Mouse (Mus musculus) left cerebral cortex, adult 9 months (tissue): ENCODE results near the gene Car6.

Source experiments
- DNase-seq, 2 experiments: peaks; one replicate each; pipeline ENCODE4 v3.0.0; 2022; ENCODE audit warnings: low spot score in 2 of 2

Car6 gene

DNA sequence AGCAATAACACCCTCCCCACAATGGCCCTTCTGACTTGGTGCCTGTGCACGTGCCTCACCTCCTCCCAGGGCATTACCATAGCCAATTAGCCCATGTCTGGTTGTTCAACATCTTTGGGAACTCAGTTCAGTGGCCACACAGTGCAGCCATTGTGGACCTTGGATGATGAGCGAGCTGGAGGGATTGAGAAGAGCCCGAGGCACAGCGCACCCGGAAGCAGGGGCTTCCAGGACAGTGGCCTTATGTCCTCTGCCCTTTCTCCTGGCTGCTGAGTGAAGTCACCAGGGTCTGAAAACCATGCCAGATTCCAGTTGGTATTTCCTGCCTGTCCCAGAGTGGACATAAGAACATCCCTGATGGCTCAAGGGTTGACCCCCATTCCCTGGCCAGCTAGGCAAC is at the start of gene Car6:
Gene Car6, minus strand, starts transcription at position 101 of the 400 bp plus-strand sequence.
- DNase-seq = no peak

DNA sequence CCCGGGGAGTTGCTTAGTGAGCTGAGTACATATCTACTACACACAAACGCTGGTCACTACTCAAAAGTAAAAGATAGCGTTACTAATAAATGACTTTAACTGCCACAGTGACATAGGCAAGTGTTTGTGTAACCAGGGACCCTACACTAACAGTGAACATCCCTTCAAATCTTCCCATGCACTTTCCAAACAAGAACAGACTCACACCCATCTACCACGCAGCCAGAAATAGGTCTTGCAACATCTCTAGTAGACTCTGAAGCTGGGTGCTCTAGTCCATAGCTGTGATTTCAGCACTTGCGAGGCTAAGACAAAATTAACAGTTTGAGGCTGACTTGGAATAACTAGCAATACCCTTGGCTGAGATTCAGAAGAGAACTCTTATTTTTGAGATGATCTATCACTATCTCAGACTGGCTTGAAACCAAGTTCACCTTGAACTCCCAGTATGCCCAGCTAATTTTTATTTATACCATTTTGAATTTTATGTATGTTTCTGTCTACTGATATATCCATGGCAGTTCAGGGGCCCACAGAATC is 48.7 kb upstream of the Car6 start:
- DNase-seq = no peak

GRCm38 (mm10) chr4:150248917-150249316 is 47.8 kb upstream of the Car6 start:
- no peak for DNase-seq

- DNase-seq = peak in 1 of 2 experiments; percentile 80
These were observed 46.9 kb upstream of the Car6 start for GRCm38 (mm10) chr4:150248009-150248408.

GRCm38 (mm10) chr4:150245876-150246275 is 44.7 kb upstream of the Car6 start:
- DNase-seq = no peak

GRCm38 (mm10) chr4:150242745-150243144 is 41.6 kb upstream of the Car6 start:
- no peak for DNase-seq

DNA sequence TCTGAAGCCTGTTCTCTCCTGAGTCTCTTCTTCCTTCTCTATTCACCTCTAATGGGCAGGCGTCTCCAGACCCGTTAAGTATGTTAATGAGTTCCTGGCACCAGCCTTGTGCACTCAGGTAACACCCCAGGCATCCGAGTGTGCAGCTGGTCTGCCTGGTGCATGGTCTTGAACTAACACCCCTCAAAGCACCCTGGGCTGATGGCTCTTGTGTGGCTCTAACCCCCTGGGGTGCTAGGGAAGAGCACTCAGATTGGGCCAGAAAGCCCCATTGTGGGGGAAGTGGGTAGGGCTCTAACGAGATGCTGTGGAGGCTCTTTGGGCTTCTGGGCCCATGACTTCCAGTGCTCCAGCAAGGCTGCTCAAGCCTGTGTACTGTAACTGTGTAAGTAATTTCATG is 40.6 kb upstream of the Car6 start:
- no peak for DNase-seq

- DNase-seq = no peak
These were observed 39.3 kb upstream of the Car6 start for GRCm38 (mm10) chr4:150240381-150240886.

GRCm38 (mm10) chr4:150239951-150240368 is 38.8 kb upstream of the Car6 start:
- peak; percentile 71 to 87 for DNase-seq

- no peak for DNase-seq
These were observed 38.4 kb upstream of the Car6 start for GRCm38 (mm10) chr4:150239503-150239902.

- no peak for DNase-seq
These were observed 38.0 kb upstream of the Car6 start for GRCm38 (mm10) chr4:150239087-150239480.

DNA sequence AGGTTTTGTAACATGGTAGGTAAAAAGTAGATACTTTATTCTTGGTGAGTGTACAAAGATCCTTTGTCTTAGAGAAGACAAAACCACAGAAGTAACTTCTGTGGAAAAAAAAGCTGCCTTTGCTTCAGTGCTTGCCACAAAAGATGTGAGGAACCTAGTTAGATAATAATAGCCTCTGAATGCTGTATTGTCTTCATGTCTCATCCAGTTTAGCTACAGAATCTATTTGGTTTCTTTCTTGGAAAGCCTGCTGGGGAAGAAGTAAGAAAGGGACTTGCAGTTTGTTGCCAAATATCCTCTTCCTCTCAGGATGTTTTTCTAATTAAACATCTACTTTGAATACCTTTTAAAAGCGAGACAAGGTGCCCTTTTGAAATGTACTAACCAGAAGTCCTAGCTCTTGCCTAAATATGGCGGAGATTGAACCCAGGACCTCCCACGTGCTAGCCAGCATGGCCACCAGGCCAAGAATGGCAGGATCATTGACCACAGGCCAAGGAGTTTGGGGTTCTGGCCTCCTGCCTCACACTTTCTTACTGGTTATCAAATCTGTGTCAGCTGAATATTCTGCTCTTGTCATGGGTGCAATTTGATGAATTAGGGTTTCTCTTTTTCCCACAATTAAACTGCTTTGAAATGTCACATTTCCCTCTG is 37.4 kb upstream of the Car6 start:
- DNase-seq = no peak

DNA sequence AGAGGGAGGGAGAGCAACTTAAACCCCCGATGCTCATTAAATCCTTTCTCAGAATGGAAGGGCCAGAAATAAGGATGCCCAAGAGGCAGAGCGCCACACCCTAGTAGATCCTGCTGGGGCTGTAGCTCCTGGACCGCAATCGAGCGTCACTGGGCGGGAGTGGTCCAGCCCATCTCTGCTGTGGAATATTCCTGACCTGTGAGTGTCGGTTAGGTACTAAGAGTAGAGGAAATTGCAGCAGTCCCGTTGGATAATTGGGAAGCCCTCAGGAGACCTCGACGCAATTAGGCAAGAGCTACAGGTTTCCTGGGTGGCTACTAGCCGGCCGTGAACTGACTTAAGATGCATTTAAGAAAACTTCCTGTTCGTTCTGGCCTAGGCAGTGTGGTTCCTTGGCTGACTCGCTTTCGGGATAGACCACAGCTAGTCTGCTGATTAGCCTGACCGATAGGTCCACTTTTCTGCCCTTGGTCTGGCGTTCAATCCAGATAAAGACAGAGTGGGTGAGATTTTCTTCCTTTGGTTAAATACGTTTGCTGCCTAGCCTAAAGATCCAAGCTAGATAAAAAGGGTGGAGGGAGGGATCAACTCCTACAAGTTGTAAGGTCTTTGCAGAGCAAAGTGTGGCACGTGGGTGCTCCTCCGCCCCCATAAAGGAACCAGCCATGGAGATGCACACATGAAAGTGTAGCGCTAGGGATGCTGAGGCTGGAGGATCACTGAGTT is 36.7 kb upstream of the Car6 start:
- no peak for DNase-seq

DNA sequence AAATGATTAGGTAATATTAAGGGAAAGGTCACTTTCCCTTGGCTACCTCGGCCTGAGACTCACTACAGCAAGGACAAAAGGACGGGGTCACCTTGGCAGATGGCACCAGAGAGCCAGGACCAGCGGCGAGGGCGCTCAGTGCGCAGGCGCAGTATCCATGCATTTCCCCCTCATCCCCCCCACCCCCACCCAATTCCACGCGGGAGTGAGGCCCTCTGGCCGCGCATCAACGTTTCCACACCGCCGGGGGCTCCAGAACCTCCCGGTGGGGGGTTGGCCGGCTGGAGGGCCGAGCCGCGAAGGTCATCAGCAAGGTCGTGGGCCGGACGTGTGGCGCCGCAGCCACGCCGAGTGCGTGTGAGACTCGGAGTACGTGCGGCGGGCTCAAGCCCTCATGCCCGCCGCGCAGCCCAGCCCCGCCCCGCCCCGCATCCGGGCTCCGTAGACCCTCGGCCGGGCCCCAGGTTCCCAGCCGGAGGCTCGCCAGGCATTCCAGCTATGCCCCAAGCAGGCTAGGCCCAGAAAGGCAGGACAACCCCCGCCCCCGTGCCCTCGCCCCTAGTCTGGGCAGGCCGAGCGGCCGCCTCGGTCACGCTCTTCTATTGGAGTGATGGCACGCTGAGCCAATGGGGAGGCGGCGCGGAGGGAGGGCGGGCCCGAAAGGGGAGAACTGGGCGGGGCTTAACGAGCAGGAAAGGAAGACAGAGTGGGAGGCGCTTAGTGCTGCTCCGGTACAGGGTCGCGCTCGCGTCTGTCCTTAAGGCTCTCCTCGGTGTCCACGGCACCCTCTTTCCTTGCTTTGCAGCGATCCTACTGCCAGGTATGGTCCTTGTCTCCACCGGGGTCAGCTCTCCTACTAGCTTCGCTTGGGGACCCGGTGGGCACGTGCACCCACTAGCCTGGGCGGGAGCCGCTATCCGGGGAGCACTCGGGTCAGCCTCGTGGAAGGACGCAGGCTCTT is 35.7 kb upstream of the Car6 start, which contains the start of gene Eno1:
Gene Eno1, plus strand, starts transcription at position 201 of the 961 bp plus-strand sequence.
- DNase-seq = peak; percentile 74 to 96

GRCm38 (mm10) chr4:150236031-150236430 is 34.9 kb upstream of the Car6 start:
- no peak for DNase-seq

DNA sequence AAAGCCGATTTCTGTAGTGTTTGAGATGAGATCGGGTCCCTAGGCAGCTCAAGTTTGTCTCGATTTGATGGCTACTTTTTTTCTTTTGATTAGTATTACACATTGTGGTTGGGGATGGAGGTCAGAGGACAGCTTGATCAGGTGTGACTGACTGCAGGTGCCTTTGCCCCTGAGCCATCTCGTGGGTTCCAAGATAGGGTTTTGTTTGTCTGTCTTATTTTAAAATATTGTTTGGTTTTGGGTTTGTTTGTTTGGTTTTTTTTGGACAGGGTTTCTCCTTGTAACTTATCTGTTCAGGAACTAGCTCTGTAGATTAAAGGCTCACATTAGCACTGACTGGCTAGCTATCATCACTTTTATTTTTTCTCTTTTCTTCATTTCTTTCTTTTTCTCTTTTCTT is 34.5 kb upstream of the Car6 start:
- DNase-seq = no peak

- peak in 1 of 2 experiments; percentile 52 for DNase-seq
These were observed 33.6 kb upstream of the Car6 start for GRCm38 (mm10) chr4:150234599-150235327.

DNA sequence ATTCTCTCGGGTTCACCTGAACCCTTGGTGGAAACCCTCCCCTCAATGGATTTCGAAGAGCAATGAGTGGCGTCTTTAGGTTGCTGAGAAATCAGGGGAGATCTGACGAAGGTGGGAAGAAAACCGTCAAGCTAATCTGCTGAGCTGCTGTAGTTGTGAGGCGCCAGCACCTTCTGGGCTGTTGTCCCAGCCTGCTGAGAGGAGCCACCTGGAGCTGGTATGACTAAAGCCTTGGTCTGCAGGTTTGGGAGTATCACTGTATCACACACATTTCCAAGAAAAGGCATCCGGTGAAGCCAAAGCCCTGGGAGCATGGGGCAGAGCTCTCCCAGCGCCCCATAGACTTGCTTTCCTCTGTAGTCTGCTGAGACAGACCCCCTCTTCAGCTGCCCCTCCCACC is 30.7 kb upstream of the Car6 start:
- peak in 1 of 2 experiments; percentile 63 for DNase-seq

DNA sequence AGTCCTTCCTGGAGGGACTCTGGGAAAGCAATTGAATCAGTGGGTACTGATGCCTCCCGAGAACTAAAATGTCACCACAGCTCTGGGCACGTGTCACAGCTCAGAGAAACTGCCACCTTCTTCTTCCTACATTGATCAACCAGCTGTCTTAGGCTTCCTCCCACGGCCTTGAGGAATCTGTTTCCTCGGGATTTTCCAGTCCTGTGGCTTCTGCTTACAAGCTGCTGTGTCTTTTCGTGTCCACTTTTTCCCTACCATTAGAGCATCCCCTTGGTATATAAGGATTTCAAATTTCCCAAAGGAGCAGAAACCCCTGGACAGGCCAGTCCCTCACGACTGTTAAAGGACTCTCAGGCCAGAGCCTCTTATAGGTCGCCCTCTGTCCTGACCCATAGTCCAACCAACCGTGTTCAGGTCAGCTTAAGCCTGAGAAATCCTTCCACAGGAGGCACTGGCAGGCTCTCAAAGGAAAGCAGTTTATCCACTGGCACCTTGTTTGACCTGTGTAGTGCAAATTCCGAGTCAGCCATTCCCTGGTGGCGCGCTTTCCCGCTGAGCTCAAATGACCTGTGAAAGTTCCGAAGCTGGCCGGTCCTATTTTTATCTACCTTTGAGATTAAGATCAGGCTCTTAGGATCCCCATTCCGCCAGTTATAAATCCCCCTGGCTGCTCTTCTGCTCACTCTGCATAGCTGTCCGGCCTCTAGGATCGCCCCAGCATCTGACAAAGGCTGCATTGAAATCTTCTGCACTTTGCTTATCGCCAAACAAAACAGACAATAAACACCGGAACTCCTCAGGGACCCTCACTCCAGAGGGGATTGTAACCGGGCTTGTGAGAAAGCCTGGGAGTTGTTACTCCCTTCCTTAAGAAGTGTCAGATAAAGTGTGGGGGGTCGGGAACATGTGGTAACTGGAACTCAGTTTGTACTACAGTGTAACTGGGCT is 29.6 kb upstream of the Car6 start:
- peak; percentile 69 to 87 for DNase-seq
